Mouse (Mus musculus): ENCODE results near the gene Zfp711.

Gene Zfp711

GRCm38 (mm10) chrX:112600511-112601305, at the start of gene Zfp711:
TSS of gene Zfp711 (plus strand) at chrX:112600526.
- peak; percentile 43 for DNase-seq (ENCODE audit: low read depth, low spot score)

- no peak for DNase-seq (ENCODE audit: low read depth, low spot score)
Observed at GRCm38 (mm10) chrX:112567716-112568115, 32.6 kb upstream of the Zfp711 start.

- DNase-seq (ENCODE audit: low read depth, low spot score), result no peak
Observed at GRCm38 (mm10) chrX:112601306-112602120, 1.2 kb downstream of the Zfp711 start.

GRCm38 (mm10) chrX:112675525-112675924, 75.2 kb downstream of the Zfp711 start:
- DNase-seq (ENCODE audit: low read depth, low spot score), result no peak

GRCm38 (mm10) chrX:112680605-112681004, 80.3 kb downstream of the Zfp711 start:
- DNase-seq (ENCODE audit: low read depth, low spot score), result no peak

Measured in WW6 (cell line).